Mouse (Mus musculus) myocyte (in vitro differentiated cells): Measurements from ENCODE around the gene Mgat4a. TPM values are rescaled to one million over a fixed set of nuclear protein-coding genes. Genes with fewer than 3 reads are reported as not detected.

Experiments
- H3K27me3 ChIP-seq: one replicate; pipeline ENCODE4 v1.6.1; 2011; ENCODE audit not compliant: control insufficient read depth, insufficient read depth, insufficient read length
- H3K36me3 ChIP-seq: one replicate; pipeline ENCODE4 v1.6.1; 2011; ENCODE audit not compliant: control insufficient read depth, insufficient read depth
- H3K4me2 ChIP-seq: one replicate; pipeline ENCODE4 v1.6.1; 2011; ENCODE audit warnings: low read depth, control low read depth
- H3K4me3 ChIP-seq: one replicate; pipeline ENCODE4 v1.5.1; 2011; ENCODE audit warnings: mild to moderate bottlenecking, control low read depth, moderate library complexity
- H3K79me2 ChIP-seq: one replicate; pipeline ENCODE4 v1.6.1; 2011; ENCODE audit not compliant: control insufficient read depth, insufficient read depth
- H3ac ChIP-seq: one replicate; pipeline ENCODE4 v1.6.1; 2011; ENCODE audit not compliant: control insufficient read depth, insufficient read length
- CEBPB ChIP-seq: IDR thresholded peaks from 2 replicates; pipeline ENCODE4 v1.6.1; 2011; ENCODE audit warnings: mild to moderate bottlenecking, moderate library complexity; ENCODE audit not compliant: poor library complexity, insufficient read depth, severe bottlenecking
- E2F4 ChIP-seq: IDR thresholded peaks from one replicate; pipeline ENCODE4 v1.6.1; 2011; ENCODE audit warnings: mild to moderate bottlenecking, control low read depth, moderate library complexity; ENCODE audit not compliant: insufficient read depth
- MAX ChIP-seq: IDR thresholded peaks from one replicate; pipeline ENCODE4 v1.6.1; 2011; ENCODE audit warnings: low read depth, mild to moderate bottlenecking, control low read depth
- MYOD1 ChIP-seq, 3 experiments: IDR thresholded peaks; one replicate each; pipeline ENCODE4 v1.6.1; 2011; ENCODE audit warnings: control low read depth in 2 of 3, low read depth in 2 of 3, mild to moderate bottlenecking in 2 of 3, moderate library complexity in 1 of 3; ENCODE audit not compliant: insufficient read length in 2 of 3, control insufficient read depth in 1 of 3
- MYOG ChIP-seq, 3 experiments: IDR thresholded peaks; one replicate each; pipeline ENCODE4 v1.6.1; 2011; ENCODE audit warnings: control low read depth in 2 of 3, low read depth in 2 of 3, mild to moderate bottlenecking in 2 of 3; ENCODE audit not compliant: insufficient read length in 2 of 3, control insufficient read depth in 1 of 3, insufficient read depth in 1 of 3
- POLR2A ChIP-seq: IDR thresholded peaks from one replicate; pipeline ENCODE4 v1.6.1; 2011; ENCODE audit warnings: low read depth, mild to moderate bottlenecking, control low read depth, moderate library complexity; ENCODE audit not compliant: insufficient read length
- POLR2AphosphoS2 ChIP-seq: IDR thresholded peaks from one replicate; pipeline ENCODE4 v1.6.1; 2011; ENCODE audit warnings: low read depth, control low read depth; ENCODE audit not compliant: insufficient read length
- REST ChIP-seq: IDR thresholded peaks from one replicate; pipeline ENCODE4 v1.6.1; 2011; ENCODE audit warnings: mild to moderate bottlenecking, control low read depth, moderate library complexity; ENCODE audit not compliant: insufficient read depth, insufficient read length
- SRF ChIP-seq: IDR thresholded peaks from one replicate; pipeline ENCODE4 v1.6.1; 2011; ENCODE audit warnings: low read depth; ENCODE audit not compliant: control insufficient read depth, insufficient read length
- TCF12 ChIP-seq: IDR thresholded peaks from one replicate; pipeline ENCODE4 v1.6.1; 2011; ENCODE audit warnings: mild to moderate bottlenecking, control low read depth; ENCODE audit not compliant: poor library complexity, insufficient read depth, severe bottlenecking
- TCF3 ChIP-seq: IDR thresholded peaks from one replicate; pipeline ENCODE4 v1.6.1; 2011; ENCODE audit warnings: low read depth, control low read depth; ENCODE audit not compliant: insufficient read length
- USF1 ChIP-seq: IDR thresholded peaks from one replicate; pipeline ENCODE4 v1.6.1; 2011; ENCODE audit warnings: low read depth, mild to moderate bottlenecking, control low read depth, moderate library complexity
- polyA plus RNA-seq: library from polyadenylated mRNA; unstranded; fragments of >200 nt; fragmentation: generic; extraction: Trizol; gene quantifications from one replicate; pipeline ENCODE4 v1.2.1, GENCODE M21; 2012; ENCODE audit warnings: missing spikeins

Mgat4a gene
- polyA plus RNA-seq, 1 experiment, result 0.01 TPM

DNA sequence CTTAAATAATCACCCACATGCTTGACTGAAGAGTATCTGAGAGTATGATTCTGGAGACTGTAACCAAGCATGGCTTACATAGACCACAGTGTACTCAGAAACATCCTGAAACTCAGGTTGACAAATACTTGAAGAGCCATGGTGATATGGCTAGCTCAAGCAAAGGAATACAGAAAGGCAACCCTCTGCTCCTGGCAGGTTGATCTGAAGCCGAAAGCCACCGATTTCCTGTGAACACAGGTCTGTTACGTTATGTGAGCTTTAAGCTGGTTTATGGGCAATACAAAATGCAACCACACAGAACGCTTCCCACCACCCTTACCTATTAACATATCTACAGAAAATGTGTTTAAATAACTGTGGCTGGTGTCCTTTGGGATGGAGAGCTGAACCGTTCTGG is 71.8 kb downstream of the Mgat4a start:
- Histone ChIP-seq H3K4me3 (no peak overlapping the region), H3K4me2 (no peak overlapping the region)
- TF ChIP-seq CEBPB (no peak), USF1 (no peak), MAX (no peak)

DNA sequence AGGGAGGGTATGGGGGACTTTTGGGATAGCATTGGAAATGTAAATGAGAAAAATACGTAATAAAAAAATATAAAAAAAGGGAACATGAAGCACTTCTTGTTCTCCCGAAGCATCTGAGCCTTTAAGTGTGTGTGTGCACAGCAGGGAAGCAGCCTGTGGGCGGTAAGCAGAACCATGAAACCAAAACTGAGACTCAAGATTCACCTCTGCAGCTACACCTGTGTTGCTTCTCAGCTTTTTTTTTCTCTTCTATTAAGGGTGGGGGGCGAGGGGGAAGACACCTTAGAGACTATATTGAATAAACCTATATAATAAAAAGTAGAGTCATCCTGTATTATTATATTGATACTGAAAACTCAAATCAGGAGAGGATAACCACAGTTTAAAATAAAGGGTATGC is 73.0 kb downstream of the Mgat4a start:
- Histone ChIP-seq H3K36me3 (no peaks in the 10 kb centered on the region), H3K4me2 (no peak overlapping the region), H3K4me3 (no peak overlapping the region), H3ac (no peak overlapping the region), H3K79me2 (no peaks in the 10 kb centered on the region), H3K27me3 (peaks cover 8% of the 10 kb centered on the region)
- no peak for TF ChIP-seq REST
- TF ChIP-seq POLR2A, result no peak
- no peak for TF ChIP-seq E2F4
- no peak for TF ChIP-seq POLR2AphosphoS2

More for the DNA sequence above, 71.8 kb downstream of the Mgat4a start:
- no peaks in the 10 kb centered on the region for H3K79me2 ChIP-seq
- H3K27me3 ChIP-seq, result peaks cover 4% of the 10 kb centered on the region
- no peak overlapping the region for H3ac ChIP-seq
- H3K36me3 ChIP-seq, result no peaks in the 10 kb centered on the region

DNA sequence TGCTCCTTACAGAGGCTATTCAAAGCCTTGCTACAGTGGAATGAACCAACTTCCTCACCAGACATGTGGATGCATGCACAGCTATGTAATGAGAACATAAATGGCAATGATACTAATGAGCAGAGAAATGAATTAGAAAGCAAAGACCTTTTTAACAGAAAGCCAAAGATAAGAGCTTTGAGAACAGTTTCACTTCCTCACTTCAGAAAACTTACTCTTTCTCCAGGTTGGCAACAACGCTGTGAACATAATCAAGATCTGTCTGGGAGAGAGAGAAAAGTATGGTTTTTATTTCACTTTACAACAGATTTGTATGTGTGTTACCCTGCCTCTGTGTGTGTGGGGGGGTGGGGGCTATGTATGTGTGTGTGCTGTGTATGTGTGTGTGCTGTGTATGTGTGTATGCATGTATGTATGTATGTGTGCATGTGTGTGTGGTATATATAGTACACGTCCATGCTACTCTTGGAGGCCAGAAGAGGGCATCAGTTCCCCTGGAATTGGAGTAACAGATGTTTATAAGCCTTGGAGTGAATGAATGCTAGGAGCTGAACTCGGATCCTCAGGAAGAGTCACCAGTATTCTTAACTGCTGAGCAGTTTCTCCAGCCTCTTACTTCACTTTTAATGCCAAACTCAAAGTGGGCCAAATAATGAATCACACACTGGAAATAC is 74.4 kb downstream of the Mgat4a start:
- Histone ChIP-seq H3K27me3 (peaks cover 8% of the 10 kb centered on the region), H3K79me2 (no peaks in the 10 kb centered on the region), H3K36me3 (no peaks in the 10 kb centered on the region), H3K4me2 (no peak overlapping the region), H3K4me3 (no peak overlapping the region), H3ac (no peak overlapping the region)
- TF ChIP-seq MYOG (IDR thresholded peaks at IDR 0.05; ENCODE audit: control insufficient read depth in 1 of 3, insufficient read depth in 1 of 3, insufficient read length in 2 of 3, low read depth in 2 of 3), result no peak
- no peak for TF ChIP-seq E2F4
- TF ChIP-seq REST, result no peak
- TF ChIP-seq SRF, result no peak
- no peak for TF ChIP-seq CEBPB
- TF ChIP-seq POLR2A, result no peak
- TF ChIP-seq POLR2AphosphoS2, result no peak
- no peak for TF ChIP-seq USF1
- no peak for TF ChIP-seq MYOD1 (IDR thresholded peaks at IDR 0.05; ENCODE audit: control insufficient read depth in 1 of 3, insufficient read length in 2 of 3, low read depth in 2 of 3)
- no peak for TF ChIP-seq TCF3
- TF ChIP-seq TCF12, result no peak
- TF ChIP-seq MAX, result no peak

DNA sequence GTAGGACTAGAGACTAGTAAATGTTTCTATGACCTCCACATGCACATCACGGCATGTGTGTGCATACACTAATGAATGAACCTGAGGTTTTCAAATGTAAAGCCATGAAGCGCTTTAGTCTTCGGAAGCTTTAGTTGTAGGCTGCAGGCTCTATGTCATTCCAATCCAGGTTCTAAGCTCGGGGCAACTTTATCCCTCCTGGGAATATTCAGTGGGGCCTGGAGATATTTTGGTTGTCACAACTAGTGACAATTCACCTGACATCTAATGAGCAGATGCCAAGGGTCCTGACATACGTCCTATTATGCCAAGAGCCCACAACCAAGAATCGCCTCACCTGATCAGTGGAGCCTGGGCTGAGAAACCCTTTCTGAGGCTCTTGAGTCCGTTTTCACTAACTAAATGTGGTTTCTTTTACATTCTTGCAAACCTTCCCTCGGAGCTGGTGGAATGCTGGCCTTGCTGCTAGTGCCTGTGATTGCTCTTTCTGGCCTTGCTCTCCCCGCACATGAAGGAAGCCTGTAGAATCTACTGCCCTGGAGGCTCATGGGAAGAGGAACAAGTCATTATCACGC is 75.9 kb downstream of the Mgat4a start:
- H3ac ChIP-seq, result no peak overlapping the region
- H3K79me2 ChIP-seq, result no peaks in the 10 kb centered on the region
- no peak for TF ChIP-seq MAX
- TF ChIP-seq POLR2A, result no peak
- TF ChIP-seq E2F4, result no peak
- no peak for TF ChIP-seq MYOD1 (IDR thresholded peaks at IDR 0.05; ENCODE audit: control insufficient read depth in 1 of 3, insufficient read length in 2 of 3, low read depth in 2 of 3)
- TF ChIP-seq MYOG (IDR thresholded peaks at IDR 0.05; ENCODE audit: control insufficient read depth in 1 of 3, insufficient read depth in 1 of 3, insufficient read length in 2 of 3, low read depth in 2 of 3), result no peak
- no peak for TF ChIP-seq CEBPB
- TF ChIP-seq TCF12, result no peak
- no peak for TF ChIP-seq POLR2AphosphoS2
- no peak for TF ChIP-seq REST
- TF ChIP-seq SRF, result no peak
- no peak for TF ChIP-seq USF1
- TF ChIP-seq TCF3, result no peak
- H3K27me3 ChIP-seq, result peaks cover 9% of the 10 kb centered on the region
- no peak overlapping the region for H3K4me2 ChIP-seq
- H3K4me3 ChIP-seq, result no peak overlapping the region
- no peaks in the 10 kb centered on the region for H3K36me3 ChIP-seq

DNA sequence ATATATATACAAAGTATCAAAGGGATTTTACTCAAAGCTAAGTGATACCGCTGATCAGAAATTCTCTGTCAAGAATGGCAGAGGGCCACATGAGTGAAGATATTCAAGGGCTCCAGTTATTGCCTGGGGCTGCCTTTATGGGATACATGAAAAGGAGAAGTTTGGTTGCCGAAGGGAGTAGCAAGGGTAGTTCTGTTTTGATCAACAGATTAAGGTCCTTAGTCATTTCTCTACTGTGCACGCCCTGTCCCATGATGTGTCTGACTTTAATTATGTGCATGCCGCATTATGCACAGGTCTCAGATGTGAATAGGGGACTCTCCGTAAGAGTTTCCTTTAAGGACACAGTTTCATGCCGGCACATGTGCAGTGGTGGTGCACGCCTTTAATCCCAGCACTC is 83.3 kb downstream of the Mgat4a start:
- Histone ChIP-seq H3K79me2 (no peaks in the 10 kb centered on the region), H3K4me2 (no peak overlapping the region), H3K27me3 (peaks cover 10% of the 10 kb centered on the region), H3K36me3 (no peaks in the 10 kb centered on the region), H3ac (no peak overlapping the region), H3K4me3 (no peak overlapping the region)
- no peak for TF ChIP-seq REST
- no peak for TF ChIP-seq E2F4
- no peak for TF ChIP-seq SRF
- TF ChIP-seq POLR2AphosphoS2, result no peak
- TF ChIP-seq USF1, result no peak
- TF ChIP-seq POLR2A, result no peak
- no peak for TF ChIP-seq TCF12
- TF ChIP-seq MAX, result no peak
- TF ChIP-seq CEBPB, result no peak
- TF ChIP-seq MYOD1 (IDR thresholded peaks at IDR 0.05; ENCODE audit: control insufficient read depth in 1 of 3, insufficient read length in 2 of 3, low read depth in 2 of 3), result no peak
- no peak for TF ChIP-seq TCF3
- no peak for TF ChIP-seq MYOG (IDR thresholded peaks at IDR 0.05; ENCODE audit: control insufficient read depth in 1 of 3, insufficient read depth in 1 of 3, insufficient read length in 2 of 3, low read depth in 2 of 3)
